Mouse (Mus musculus) thymus, adult 2 months (tissue): Measurements from ENCODE around the gene Nars2.

Source experiments
- CTCF ChIP-seq: fragments of 200-500 bp; IDR thresholded peaks from 2 replicates; pipeline ENCODE4 v1.5.1; 2012; ENCODE audit warnings: mild to moderate bottlenecking, control low read depth, low read length, moderate library complexity, borderline replicate concordance; ENCODE audit not compliant: control insufficient read depth, poor library complexity, insufficient read depth; ENCODE audit errors: extremely low read depth
- POLR2A ChIP-seq: fragments of 200-500 bp; IDR thresholded peaks from 2 replicates; pipeline ENCODE4 v1.6.1; 2012; ENCODE audit warnings: mild to moderate bottlenecking, low read length, control low read depth, moderate library complexity; ENCODE audit not compliant: control insufficient read depth, poor library complexity, insufficient read depth; ENCODE audit errors: extremely low read depth

GRCm38 (mm10) chr7:97083579-97083978, 132.3 kb downstream of the Nars2 start:
- TF ChIP-seq CTCF, result no peak
- TF ChIP-seq POLR2A, result no peak
